Mouse (Mus musculus): ENCODE data around the gene Ctnnd2.

The Ctnnd2 gene

GRCm38 (mm10) chr15:30913360-30913759 is 741.0 kb downstream of the Ctnnd2 start:
- DNase-seq, result peak; percentile 17

GRCm38 (mm10) chr15:30925838-30926237 is 753.4 kb downstream of the Ctnnd2 start:
- no peak for DNase-seq

- peak; percentile 59 for DNase-seq
Observed at GRCm38 (mm10) chr15:30927632-30928031, 755.2 kb downstream of the Ctnnd2 start.

GRCm38 (mm10) chr15:30931906-30932305 is 759.5 kb downstream of the Ctnnd2 start:
- DNase-seq, result no peak

- DNase-seq, result no peak
Observed at GRCm38 (mm10) chr15:30945863-30946262, 773.5 kb downstream of the Ctnnd2 start.

- DNase-seq, result no peak
Observed at GRCm38 (mm10) chr15:30958513-30958912, 786.1 kb downstream of the Ctnnd2 start.

- no peak for DNase-seq
Observed at GRCm38 (mm10) chr15:30962421-30963160, 790.2 kb downstream of the Ctnnd2 start.

GRCm38 (mm10) chr15:30964046-30964445 is 791.7 kb downstream of the Ctnnd2 start:
- DNase-seq, result no peak

- no peak for DNase-seq
Observed at GRCm38 (mm10) chr15:30964865-30965679, 792.7 kb downstream of the Ctnnd2 start.

- no peak for DNase-seq
Observed at GRCm38 (mm10) chr15:30966826-30967225, 794.4 kb downstream of the Ctnnd2 start.

GRCm38 (mm10) chr15:30974436-30974835 is 802.0 kb downstream of the Ctnnd2 start:
- no peak for DNase-seq

- DNase-seq, result peak; percentile 57
Observed at GRCm38 (mm10) chr15:30974991-30975775, 802.8 kb downstream of the Ctnnd2 start.

- no peak for DNase-seq
Observed at GRCm38 (mm10) chr15:30977166-30977740, 804.9 kb downstream of the Ctnnd2 start.

GRCm38 (mm10) chr15:30986890-30987289 is 814.5 kb downstream of the Ctnnd2 start:
- no peak for DNase-seq

- DNase-seq, result no peak
Observed at GRCm38 (mm10) chr15:30990421-30991252, 818.2 kb downstream of the Ctnnd2 start.

GRCm38 (mm10) chr15:30992357-30992756 is 820.0 kb downstream of the Ctnnd2 start:
- no peak for DNase-seq

GRCm38 (mm10) chr15:30992901-30993300 is 820.5 kb downstream of the Ctnnd2 start:
- no peak for DNase-seq

- no peak for DNase-seq
Observed at GRCm38 (mm10) chr15:30995346-30995745, 823.0 kb downstream of the Ctnnd2 start.

GRCm38 (mm10) chr15:31004468-31004867 is 832.1 kb downstream of the Ctnnd2 start:
- DNase-seq, result no peak

- no peak for DNase-seq
Observed at GRCm38 (mm10) chr15:31004976-31005375, 832.6 kb downstream of the Ctnnd2 start.

- no peak for DNase-seq
Observed at GRCm38 (mm10) chr15:31006050-31006824, 833.8 kb downstream of the Ctnnd2 start.
